Mouse (Mus musculus) ES-E14 (cell line): ENCODE data around the gene Lfng.

Experiments
- HCFC1 ChIP-seq: IDR thresholded peaks from 2 replicates; pipeline ENCODE4 v1.6.1; 2012; ENCODE audit warnings: low read length, inconsistent platforms, borderline replicate concordance; ENCODE audit not compliant: insufficient read depth
- ZC3H11A ChIP-seq: IDR thresholded peaks from 2 replicates; pipeline ENCODE4 v1.6.1; 2012; ENCODE audit warnings: low read depth, mild to moderate bottlenecking, inconsistent platforms, low read length, borderline replicate concordance

GRCm38 (mm10) chr5:140644702-140645201, 37.6 kb downstream of the Lfng start:
- TF ChIP-seq HCFC1 (no peak), ZC3H11A (no peak)
